Mouse (Mus musculus): ENCODE data around the gene Slc2a4.
"Not testable (repeated sequence)": the region's sequence is repeated elsewhere in the genome, so short reads cannot be mapped to it uniquely, and the experiment has no call there.

Gene Slc2a4

GRCm38 (mm10) chr11:69922012-69922756 is 25.8 kb downstream of the Slc2a4 start:
- POLR2A ChIA-PET = interaction anchor here (0.6 to 14.2 kb wide), 124 partner anchors 9 to 849 kb away, joined by 3 to 353 read pairs (median 7); partner anchors contain the start of genes Ybx2 (in 4 of the 4), 2810408A11Rik (in 3 of the 4), Ctdnep1 (in 3 of the 4) and Dvl2 (in 3 of the 4)
- CTCF ChIA-PET = interaction anchor here (0.6 to 5.3 kb wide), 18 partner anchors 12 to 1848 kb away, joined by 3 to 40 read pairs (median 4); partner anchors contain the start of genes Slc2a4 (in 2 of the 4), Ybx2 (in 2 of the 4), Kctd11 (in 1 of the 4) and Tmem95 (in 1 of the 4)

- ChIA-PET POLR2A (interaction anchor here (0.5 to 14.2 kb wide), 198 partner anchors 8 to 857 kb away, joined by 3 to 353 read pairs (median 5); partner anchors contain the start of genes Nlgn2 (in 4 of the 4), Tmem256 (in 4 of the 4), Ybx2 (in 4 of the 4) and 2810408A11Rik (in 3 of the 4)), CTCF (interaction anchor here (0.6 to 5.3 kb wide), 31 partner anchors 11 to 1848 kb away, joined by 3 to 40 read pairs (median 3); partner anchors contain the start of genes Slc2a4 (in 2 of the 4), Tmem95 (in 2 of the 4), Ybx2 (in 2 of the 4) and Acadvl (in 1 of the 4))
These were observed 26.6 kb downstream of the Slc2a4 start, which contains the start of gene Eif5a for GRCm38 (mm10) chr11:69921114-69922011. Gene Eif5a, minus strand, starts transcription at chr11:69921958.

- CTCF ChIA-PET = interaction anchor here (0.5 to 5.3 kb wide), 18 partner anchors 12 to 709 kb away, joined by 3 to 40 read pairs (median 4); partner anchors contain the start of genes Slc2a4 (in 2 of the 4), Ybx2 (in 2 of the 4), Acadvl (in 1 of the 4) and Tmem95 (in 1 of the 4)
These were observed 27.5 kb downstream of the Slc2a4 start for GRCm38 (mm10) chr11:69920266-69921031.

GRCm38 (mm10) chr11:69919661-69920265 is 28.2 kb downstream of the Slc2a4 start:
- CTCF ChIA-PET = interaction anchor here in 3 of 4 experiments (0.6 to 5.3 kb wide), 6 partner anchors 14 to 289 kb away, joined by 3 to 40 read pairs (median 6); partner anchors contain the start of genes Slc2a4 (in 2 of the 3), Tmem95 (in 1 of the 3) and Ybx2 (in 1 of the 3)
- POLR2A ChIA-PET = interaction anchor here (0.6 to 14.2 kb wide), 90 partner anchors 9 to 749 kb away, joined by 3 to 353 read pairs (median 6); partner anchors contain the start of genes Ybx2 (in 4 of the 4), 2810408A11Rik (in 3 of the 4), Neurl4 (in 3 of the 4) and Nlgn2 (in 3 of the 4)

More at GRCm38 (mm10) chr11:69920266-69921031, 27.5 kb downstream of the Slc2a4 start:
- POLR2A ChIA-PET = interaction anchor here (0.6 to 14.2 kb wide), 162 partner anchors 8 to 853 kb away, joined by 3 to 353 read pairs (median 6); partner anchors contain the start of genes Nlgn2 (in 4 of the 4), Tmem256 (in 4 of the 4), Ybx2 (in 4 of the 4) and 2810408A11Rik (in 3 of the 4)

GRCm38 (mm10) chr11:69919053-69919452 is 28.9 kb downstream of the Slc2a4 start:
- ChIA-PET CTCF (interaction anchor here in 1 of 4 experiments (0.6 to 1.0 kb wide), 2 partner anchors 15 to 289 kb away, joined by 3 to 4 read pairs; no protein-coding TSS in a partner anchor), POLR2A (interaction anchor here (0.6 to 14.2 kb wide), 44 partner anchors 8 to 339 kb away, joined by 3 to 353 read pairs (median 12); partner anchors contain the start of genes 2810408A11Rik (in 3 of the 4), Neurl4 (in 3 of the 4), Ybx2 (in 3 of the 4) and Dvl2 (in 2 of the 4))

GRCm38 (mm10) chr11:69918118-69918517 is 29.9 kb downstream of the Slc2a4 start:
- CTCF ChIA-PET = no interaction called here

GRCm38 (mm10) chr11:69917379-69917948 is 30.5 kb downstream of the Slc2a4 start:
- ChIA-PET POLR2A (interaction anchor here in 3 of 4 experiments (0.5 to 14.2 kb wide), 7 partner anchors 11 to 608 kb away, joined by 3 to 353 read pairs (median 4); partner anchors contain the start of genes 2810408A11Rik (in 2 of the 3), Neurl4 (in 2 of the 3), Gabarap (in 1 of the 3) and Gps2 (in 1 of the 3)), CTCF (no interaction called here)

More at GRCm38 (mm10) chr11:69918118-69918517, 29.9 kb downstream of the Slc2a4 start:
- POLR2A ChIA-PET = interaction anchor here in 2 of 4 experiments (0.5 to 14.2 kb wide), 6 partner anchors 11 to 607 kb away, joined by 3 to 353 read pairs (median 68); partner anchors contain the start of genes 2810408A11Rik (in 2 of the 2), Neurl4 (in 2 of the 2), Gps2 (in 1 of the 2) and Phf23 (in 1 of the 2)

- POLR2A ChIA-PET = interaction anchor here (0.6 to 19.9 kb wide), 14 partner anchors 3 to 263 kb away, joined by 3 to 353 read pairs (median 4); partner anchors contain the start of genes 2810408A11Rik (in 2 of the 4), Neurl4 (in 2 of the 4), Eif5a (in 1 of the 4) and Gabarap (in 1 of the 4)
- CTCF ChIA-PET = not testable (repeated sequence)
These were observed 31.2 kb downstream of the Slc2a4 start for GRCm38 (mm10) chr11:69916652-69917378.

- POLR2A ChIA-PET = interaction anchor here (0.6 to 19.9 kb wide), 34 partner anchors 3 to 376 kb away, joined by 3 to 353 read pairs (median 4); partner anchors contain the start of genes 2810408A11Rik (in 2 of the 4), Neurl4 (in 2 of the 4), Acap1 (in 1 of the 4) and Cd68 (in 1 of the 4)
- CTCF ChIA-PET = interaction anchor here in 2 of 4 experiments (0.6 to 1.5 kb wide), 4 partner anchors 16 to 196 kb away, joined by 3 to 6 read pairs (median 4); no protein-coding TSS in a partner anchor
These were observed 32.0 kb downstream of the Slc2a4 start for GRCm38 (mm10) chr11:69915667-69916627.

- ChIA-PET POLR2A (interaction anchor here (0.6 to 19.9 kb wide), 49 partner anchors 4 to 335 kb away, joined by 3 to 353 read pairs (median 4); partner anchors contain the start of genes 2810408A11Rik (in 2 of the 4), Neurl4 (in 2 of the 4), Acap1 (in 1 of the 4) and Cd68 (in 1 of the 4)), CTCF (interaction anchor here in 2 of 4 experiments (0.6 to 1.5 kb wide), 4 partner anchors 15 to 233 kb away, joined by 3 to 6 read pairs (median 4); partner anchors contain the start of gene Senp3 (in 1 of the 2))
These were observed 33.0 kb downstream of the Slc2a4 start for GRCm38 (mm10) chr11:69914917-69915430.

GRCm38 (mm10) chr11:69914372-69914764 is 33.6 kb downstream of the Slc2a4 start:
- ChIA-PET POLR2A (interaction anchor here (0.6 to 19.9 kb wide), 50 partner anchors 5 to 518 kb away, joined by 3 to 353 read pairs (median 4); partner anchors contain the start of genes 2810408A11Rik (in 2 of the 4), Neurl4 (in 2 of the 4), Slc2a4 (in 2 of the 4) and Acadvl (in 1 of the 4)), CTCF (interaction anchor here in 2 of 4 experiments (0.5 to 1.5 kb wide), 3 partner anchors 20 to 366 kb away, joined by 3 to 6 read pairs (median 3); partner anchors contain the start of gene Senp3 (in 1 of the 2))

- ChIA-PET POLR2A (interaction anchor here (0.6 to 19.9 kb wide), 45 partner anchors 6 to 517 kb away, joined by 3 to 353 read pairs (median 4); partner anchors contain the start of genes 2810408A11Rik (in 2 of the 4), Eif5a (in 2 of the 4), Neurl4 (in 2 of the 4) and Slc2a4 (in 2 of the 4)), CTCF (interaction anchor here in 2 of 4 experiments (0.5 to 1.5 kb wide), 4 partner anchors 21 to 367 kb away, joined by 3 to 6 read pairs (median 3); partner anchors contain the start of genes Dvl2 (in 1 of the 2) and Senp3 (in 1 of the 2))
These were observed 34.2 kb downstream of the Slc2a4 start, which contains the start of gene Gps2 for GRCm38 (mm10) chr11:69913554-69914371. Gene Gps2, plus strand, starts transcription at chr11:69913888.

All from embryonic stem cell, embryonic (primary cell).